Mouse (Mus musculus): ENCODE measurements around the gene Gm28230. TPM values are rescaled to one million over a fixed set of nuclear protein-coding genes. Genes with fewer than 3 reads are reported as not detected.

Gene Gm28230
- polyA plus RNA-seq, 1 experiment: 0.18 TPM

DNA sequence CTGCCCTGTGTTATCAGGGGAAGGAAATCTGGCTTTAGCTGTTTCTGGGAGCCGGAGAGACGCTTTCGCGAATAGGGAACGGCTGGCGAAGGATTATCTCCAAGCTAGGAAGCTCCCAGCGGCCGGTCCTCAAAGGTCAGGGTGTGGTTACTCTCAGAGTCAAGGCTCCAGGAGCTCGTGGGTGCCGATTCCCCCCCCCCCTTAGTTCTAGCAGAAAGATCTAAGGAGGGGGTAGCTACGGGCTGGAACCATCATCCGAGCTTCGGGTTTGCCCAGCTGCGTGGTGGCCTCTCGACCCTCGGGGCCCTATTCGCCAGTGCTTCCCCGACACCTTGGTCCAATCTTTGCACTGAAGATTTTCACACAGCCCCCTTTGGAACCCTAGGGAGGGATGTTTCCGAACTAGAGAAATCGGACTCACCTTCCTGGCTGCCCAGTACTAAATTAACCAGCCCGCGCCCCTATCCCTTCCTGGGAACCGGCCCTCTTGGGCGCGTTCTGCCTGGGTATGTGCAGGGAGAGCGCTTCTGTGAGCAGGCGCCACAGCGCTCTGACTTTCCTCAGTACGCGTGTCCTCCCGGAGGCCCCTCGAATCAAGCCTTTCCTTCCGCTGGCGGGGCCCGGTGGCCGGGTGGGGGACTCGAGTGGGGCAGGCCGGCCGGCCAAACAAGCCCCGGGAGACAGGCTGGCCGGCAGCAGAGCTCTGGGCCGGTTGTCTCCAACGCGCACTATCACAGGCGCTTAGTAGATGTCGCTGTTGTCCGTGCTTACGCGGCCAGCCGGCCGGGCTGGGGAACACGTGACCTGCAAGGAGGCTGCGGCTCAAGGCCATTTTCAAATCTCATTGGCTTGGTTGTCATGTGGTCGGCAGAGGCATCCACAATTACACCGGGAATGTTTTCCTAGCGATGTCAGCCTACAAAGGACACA, 35.2 kb upstream of the Gm28230 start, which contains the start of gene Hoxd10:
Gene Hoxd10, plus strand, starts transcription at position 903 of the 930 bp plus-strand sequence.
- WGBS: 4% methylated on average over 56 of the region's 56 CpGs
- Histone ChIP-seq H3K4me3 (replicated peaks; ENCODE audit: extremely low read depth, low read depth, low read length) (no peak within 1 kb of the TSS), H3K4me1 (ENCODE audit: control insufficient read depth, insufficient read depth, low read length) (no peaks in the 10 kb centered on the region)
- no peak for DNase-seq
- no peak for TF ChIP-seq CTCF (IDR thresholded peaks at IDR 0.05; ENCODE audit: insufficient read depth, low read length)
- no peak for TF ChIP-seq POLR2A (IDR thresholded peaks at IDR 0.05; ENCODE audit: borderline replicate concordance, extremely low read depth, low read depth, low read length)

DNA sequence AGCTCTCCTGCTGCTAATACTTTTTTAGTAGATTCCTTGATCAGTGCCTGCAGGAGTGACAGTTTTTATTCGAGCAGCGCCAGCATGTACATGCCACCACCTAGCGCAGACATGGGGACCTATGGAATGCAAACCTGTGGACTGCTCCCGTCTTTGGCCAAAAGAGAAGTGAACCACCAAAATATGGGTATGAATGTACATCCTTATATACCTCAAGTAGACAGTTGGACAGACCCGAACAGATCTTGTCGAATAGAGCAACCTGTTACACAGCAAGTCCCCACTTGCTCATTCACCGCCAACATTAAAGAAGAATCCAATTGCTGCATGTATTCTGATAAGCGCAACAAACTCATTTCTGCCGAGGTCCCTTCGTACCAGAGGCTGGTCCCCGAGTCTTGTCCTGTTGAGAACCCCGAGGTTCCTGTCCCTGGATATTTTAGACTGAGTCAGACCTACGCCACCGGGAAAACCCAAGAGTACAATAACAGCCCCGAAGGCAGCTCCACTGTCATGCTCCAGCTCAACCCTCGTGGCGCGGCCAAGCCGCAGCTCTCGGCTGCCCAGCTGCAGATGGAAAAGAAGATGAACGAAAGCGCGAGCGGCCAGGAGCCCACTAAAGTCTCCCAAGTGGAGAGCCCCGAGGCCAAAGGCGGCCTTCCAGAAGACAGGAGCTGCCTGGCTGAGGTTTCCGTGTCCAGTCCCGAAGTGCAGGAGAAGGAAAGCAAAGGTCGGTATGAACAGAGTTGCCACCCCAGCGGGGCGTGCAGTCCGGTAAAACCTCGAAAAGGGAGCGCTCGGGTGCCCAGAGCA, 34.3 kb upstream of the Gm28230 start:
- DNase-seq: no peak
- 5% methylated on average over 35 of the region's 35 CpGs for WGBS
- Histone ChIP-seq H3K4me1 (ENCODE audit: control insufficient read depth, insufficient read depth, low read length) (no peaks in the 10 kb centered on the region), H3K4me3 (replicated peaks; ENCODE audit: extremely low read depth, low read depth, low read length) (no peak overlapping the region)
- TF ChIP-seq POLR2A (IDR thresholded peaks at IDR 0.05; ENCODE audit: borderline replicate concordance, extremely low read depth, low read depth, low read length) (no peak), CTCF (IDR thresholded peaks at IDR 0.05; ENCODE audit: insufficient read depth, low read length) (no peak)

DNA sequence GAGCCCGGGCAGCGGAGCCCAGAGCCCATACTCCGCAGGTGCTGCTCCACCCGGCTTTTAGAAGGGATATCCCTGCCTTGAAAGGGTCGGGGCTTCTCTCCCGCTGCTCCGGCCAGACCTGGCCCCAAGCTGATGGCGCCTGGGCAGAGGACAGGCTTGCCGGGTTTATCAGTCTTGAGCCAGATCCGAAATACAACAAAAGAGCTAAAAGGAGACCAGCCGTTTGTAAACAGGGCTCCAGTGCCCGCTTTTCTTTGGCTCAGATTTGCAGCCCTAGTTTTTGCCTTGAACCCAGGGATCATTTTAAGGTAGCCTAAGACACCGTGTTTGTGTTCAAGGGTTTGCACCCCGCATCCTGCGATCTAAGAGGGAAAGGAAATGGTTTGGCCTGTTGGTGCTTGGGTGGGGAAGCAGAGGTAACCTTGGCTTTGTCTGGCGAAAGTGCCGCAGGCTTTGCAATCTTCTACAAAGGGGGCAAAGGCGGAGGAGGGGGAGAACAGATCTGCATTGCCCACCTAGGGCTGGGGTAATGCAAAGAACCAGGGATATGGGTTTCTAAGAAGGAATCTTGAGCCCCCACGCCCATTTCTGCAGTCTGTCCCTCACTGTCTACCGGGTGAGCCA, 33.6 kb upstream of the Gm28230 start:
- WGBS: 3% methylated on average over 20 of the region's 20 CpGs
- Histone ChIP-seq H3K4me3 (replicated peaks; ENCODE audit: extremely low read depth, low read depth, low read length) (no peak overlapping the region), H3K4me1 (ENCODE audit: control insufficient read depth, insufficient read depth, low read length) (no peaks in the 10 kb centered on the region)
- TF ChIP-seq POLR2A (IDR thresholded peaks at IDR 0.05; ENCODE audit: borderline replicate concordance, extremely low read depth, low read depth, low read length) (no peak), CTCF (IDR thresholded peaks at IDR 0.05; ENCODE audit: insufficient read depth, low read length) (no peak)
- DNase-seq: no peak

DNA sequence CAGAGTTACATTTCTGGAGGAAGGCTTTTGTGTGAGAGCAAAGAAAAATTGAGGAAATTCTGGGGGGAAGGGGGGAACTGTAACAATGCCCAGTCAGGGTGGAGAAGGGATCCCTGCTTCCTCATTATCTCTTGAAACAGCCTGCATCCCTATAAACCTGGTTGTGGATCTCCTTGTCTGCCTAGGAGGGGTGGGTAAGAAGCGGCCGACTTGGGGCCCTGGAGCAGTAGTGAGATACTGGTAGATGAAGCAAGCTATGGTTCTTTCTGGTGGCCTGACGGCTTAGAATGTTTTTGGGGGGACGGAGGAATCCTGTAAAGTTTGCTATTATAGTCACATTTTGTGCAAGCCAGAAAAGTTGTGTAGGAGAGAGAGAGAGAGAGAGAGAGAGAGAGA, 33.1 kb upstream of the Gm28230 start:
- WGBS: 15% methylated on average over 4 of the region's 4 CpGs
- DNase-seq: no peak
- TF ChIP-seq POLR2A (IDR thresholded peaks at IDR 0.05; ENCODE audit: borderline replicate concordance, extremely low read depth, low read depth, low read length) (no peak), CTCF (IDR thresholded peaks at IDR 0.05; ENCODE audit: insufficient read depth, low read length) (no peak)
- H3K4me3 ChIP-seq (replicated peaks; ENCODE audit: extremely low read depth, low read depth, low read length): no peak overlapping the region
- peaks cover 4% of the 10 kb centered on the region; the same call in 1 of the 2 replicates for H3K4me1 ChIP-seq (ENCODE audit: control insufficient read depth, insufficient read depth, low read length)

DNA sequence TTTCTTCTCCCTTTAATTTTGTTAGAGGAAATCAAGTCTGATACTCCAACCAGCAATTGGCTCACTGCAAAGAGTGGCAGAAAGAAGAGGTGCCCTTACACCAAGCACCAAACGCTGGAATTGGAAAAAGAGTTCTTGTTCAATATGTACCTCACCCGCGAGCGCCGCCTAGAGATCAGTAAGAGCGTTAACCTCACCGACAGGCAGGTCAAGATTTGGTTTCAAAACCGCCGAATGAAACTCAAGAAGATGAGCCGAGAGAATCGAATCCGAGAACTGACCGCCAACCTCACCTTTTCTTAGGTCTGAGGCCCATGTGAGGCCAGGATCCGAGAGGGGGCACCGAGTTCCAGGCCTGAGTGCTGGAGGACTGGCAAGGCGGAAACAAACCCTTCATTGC, 32.5 kb upstream of the Gm28230 start:
- DNase-seq: no peak
- TF ChIP-seq CTCF (IDR thresholded peaks at IDR 0.05; ENCODE audit: insufficient read depth, low read length) (0 out of 2 replicates have a peak, but pooled peaks have one; percentile 13), POLR2A (IDR thresholded peaks at IDR 0.05; ENCODE audit: borderline replicate concordance, extremely low read depth, low read depth, low read length) (no peak)
- WGBS: 4% methylated on average over 16 of the region's 16 CpGs
- Histone ChIP-seq H3K4me3 (replicated peaks; ENCODE audit: extremely low read depth, low read depth, low read length) (no peak overlapping the region), H3K4me1 (ENCODE audit: control insufficient read depth, insufficient read depth, low read length) (peaks cover 4% of the 10 kb centered on the region; the same call in 1 of the 2 replicates)

DNA sequence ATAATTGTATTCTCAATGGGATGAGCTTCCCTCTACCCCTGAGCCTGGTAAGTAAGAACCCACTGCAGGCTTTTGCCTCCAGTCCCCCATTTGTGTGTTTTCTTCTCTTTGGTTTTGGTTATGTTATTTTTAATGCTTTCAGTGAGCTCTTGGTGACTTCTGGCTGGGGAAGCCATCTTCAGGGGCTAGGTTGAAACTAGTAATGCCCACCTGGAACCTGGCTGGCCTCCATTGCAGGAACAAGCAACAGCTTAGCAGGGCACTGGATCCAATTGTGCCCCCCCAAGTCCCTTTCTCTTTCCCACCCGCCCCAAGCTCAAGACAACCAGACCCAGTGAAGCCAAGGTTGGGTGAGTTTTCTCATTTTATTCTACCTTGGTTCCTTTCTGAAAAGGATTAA, 31.1 kb upstream of the Gm28230 start:
- TF ChIP-seq CTCF (IDR thresholded peaks at IDR 0.05; ENCODE audit: insufficient read depth, low read length) (no peak), POLR2A (IDR thresholded peaks at IDR 0.05; ENCODE audit: borderline replicate concordance, extremely low read depth, low read depth, low read length) (no peak)
- WGBS: 8% methylated on average over 1 of the region's 1 CpGs
- H3K4me1 ChIP-seq (ENCODE audit: control insufficient read depth, insufficient read depth, low read length): peaks cover 4% of the 10 kb centered on the region; the same call in 1 of the 2 replicates
- H3K4me3 ChIP-seq (replicated peaks; ENCODE audit: extremely low read depth, low read depth, low read length): no peak overlapping the region
- no peak for DNase-seq

DNA sequence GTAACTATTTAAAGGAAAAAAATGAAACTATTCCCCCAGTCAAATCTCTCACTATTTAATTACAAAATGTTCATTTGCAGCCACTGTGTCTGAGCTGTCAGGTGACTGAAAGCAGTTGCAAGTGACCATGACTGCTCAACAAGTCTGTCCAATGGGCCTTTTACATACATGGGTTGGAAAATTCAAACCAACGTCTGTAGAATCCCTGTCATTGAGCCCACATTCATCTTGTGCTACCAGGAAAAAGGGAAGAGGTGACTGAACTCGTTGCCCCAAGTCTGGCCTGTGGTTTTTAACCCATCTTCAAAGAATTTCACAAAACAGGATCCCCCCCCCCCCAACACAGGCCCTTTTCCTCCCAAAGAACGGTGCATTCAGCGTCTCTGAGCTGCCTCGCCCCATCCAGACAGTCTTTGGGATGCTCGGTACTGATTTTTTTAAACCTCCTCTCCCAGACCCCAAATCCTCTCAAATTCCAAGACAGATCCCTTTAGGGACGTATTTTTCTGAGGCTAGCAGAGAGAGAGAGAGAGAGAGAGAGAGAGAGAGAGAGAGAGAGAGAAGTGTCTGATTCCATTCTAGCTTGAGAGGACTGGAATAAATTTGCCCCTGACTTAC, 30.6 kb upstream of the Gm28230 start:
- no peak for DNase-seq
- 8% methylated on average over 7 of the region's 7 CpGs for WGBS
- TF ChIP-seq CTCF (IDR thresholded peaks at IDR 0.05; ENCODE audit: insufficient read depth, low read length): no peak
- no peak for TF ChIP-seq POLR2A (IDR thresholded peaks at IDR 0.05; ENCODE audit: borderline replicate concordance, extremely low read depth, low read depth, low read length)
- Histone ChIP-seq H3K4me3 (replicated peaks; ENCODE audit: extremely low read depth, low read depth, low read length) (no peak overlapping the region), H3K4me1 (ENCODE audit: control insufficient read depth, insufficient read depth, low read length) (peaks cover 4% of the 10 kb centered on the region; the same call in 1 of the 2 replicates)

DNA sequence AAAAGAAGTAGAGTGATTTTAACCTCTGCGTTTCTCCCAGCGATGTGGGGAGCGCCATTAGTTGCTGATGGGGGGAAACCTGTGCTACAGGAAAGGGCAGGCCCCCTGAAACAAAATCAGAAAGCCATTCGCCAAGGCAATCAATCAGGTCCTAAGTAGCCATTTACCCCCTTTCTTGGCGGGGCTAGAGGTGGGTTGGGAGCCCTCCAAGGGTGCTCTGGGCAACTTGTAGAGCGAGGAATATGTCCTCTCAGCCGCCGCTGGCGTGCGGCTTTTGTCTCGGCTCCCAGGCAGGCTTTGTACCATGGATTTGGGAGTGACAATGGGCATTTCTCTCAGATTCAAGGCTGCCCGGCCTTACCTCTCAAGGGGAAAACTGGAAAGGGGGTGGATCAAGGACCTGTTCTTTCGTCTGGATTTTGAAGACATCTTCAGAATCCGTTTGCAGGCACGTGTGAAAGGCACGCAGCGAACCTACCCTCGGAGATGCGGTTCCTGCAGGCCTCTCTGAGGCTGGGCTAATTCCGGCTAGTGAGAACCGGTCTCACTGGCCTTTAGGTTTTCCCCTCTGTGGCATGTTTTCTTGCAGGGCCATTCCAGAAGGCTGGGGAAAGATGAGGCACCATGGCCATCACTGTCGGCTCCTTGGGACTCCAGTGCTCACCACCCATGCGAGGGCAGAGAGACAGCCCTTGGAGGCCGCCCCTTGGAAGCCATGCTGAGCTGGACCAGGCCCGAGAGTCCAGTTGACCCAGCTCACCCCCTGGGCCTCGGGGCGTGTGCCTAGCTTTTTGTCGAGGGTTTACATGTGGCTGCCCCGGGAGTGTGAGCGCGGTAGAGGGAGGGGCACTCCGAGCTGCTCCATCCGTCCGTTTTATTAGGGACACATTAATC, 29.8 kb upstream of the Gm28230 start:
- TF ChIP-seq POLR2A (IDR thresholded peaks at IDR 0.05; ENCODE audit: borderline replicate concordance, extremely low read depth, low read depth, low read length) (no peak), CTCF (IDR thresholded peaks at IDR 0.05; ENCODE audit: insufficient read depth, low read length) (no peak)
- DNase-seq: no peak
- H3K4me1 ChIP-seq (ENCODE audit: control insufficient read depth, insufficient read depth, low read length): peaks cover 4% of the 10 kb centered on the region; the same call in 1 of the 2 replicates
- WGBS: 5% methylated on average over 34 of the region's 34 CpGs
- H3K4me3 ChIP-seq (replicated peaks; ENCODE audit: extremely low read depth, low read depth, low read length): no peak overlapping the region

Measured in lung, adult 2 months (tissue).